Mouse (Mus musculus) spleen, adult 2 months (tissue): ENCODE measurements around the gene Baiap2.

Experiments used
- CTCF ChIP-seq: fragments of 200-500 bp; IDR thresholded peaks from 2 replicates; pipeline ENCODE4 v1.5.1; 2011; ENCODE audit warnings: mild to moderate bottlenecking, inconsistent platforms; ENCODE audit not compliant: insufficient read depth, insufficient read length, insufficient replicate concordance; ENCODE audit errors: extremely low read depth
- POLR2A ChIP-seq: fragments of 200-500 bp; IDR thresholded peaks from 2 replicates; pipeline ENCODE4 v1.6.1; 2011; ENCODE audit warnings: low read depth, low read length, inconsistent platforms

DNA sequence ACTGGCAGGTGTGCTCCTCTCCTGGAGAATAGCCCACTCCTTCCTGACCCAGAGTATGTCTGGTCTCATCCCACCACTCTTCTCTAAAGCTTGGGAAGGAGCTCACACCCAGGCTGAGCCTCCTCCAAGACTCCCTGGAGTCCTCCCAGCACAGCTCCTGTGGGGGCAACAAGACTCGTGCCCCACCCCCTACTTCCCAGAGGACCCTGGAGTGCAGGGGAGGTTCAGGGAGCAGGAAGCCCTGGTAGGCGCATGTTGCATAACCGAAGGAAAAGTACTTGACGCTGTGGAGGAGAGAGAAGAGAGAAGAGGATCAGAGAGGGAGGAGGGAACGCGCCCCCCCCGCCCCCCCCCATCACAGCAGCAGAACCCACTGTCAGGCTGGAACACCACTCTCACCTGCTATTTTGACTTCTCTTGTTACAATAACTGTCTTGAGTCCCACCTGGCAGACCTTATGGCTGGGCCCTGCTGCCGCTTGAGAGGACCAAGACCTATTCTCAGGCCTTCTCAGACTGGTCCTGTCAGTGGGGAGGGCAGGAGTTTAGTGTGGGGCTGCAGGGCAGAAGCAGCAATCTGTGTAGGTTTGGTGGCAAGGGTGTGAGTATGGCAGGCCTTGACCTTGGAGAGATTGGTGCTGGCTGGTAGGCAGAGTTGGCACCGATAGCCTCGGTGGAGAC, 48.2 kb downstream of the Baiap2 start:
- TF ChIP-seq CTCF: no peak
- no peak for TF ChIP-seq POLR2A
